Mouse (Mus musculus) cerebral cortex, adult 2 months (tissue): ENCODE data around the gene Exoc4.

ENCODE experiments used
- WGBS: fragments of 180-500 bp; shearing (Covaris S2); methylation state at CpG from one replicate; pipeline ENCODE4 v1.1.7; 2018; 5-methylcytosine and 5-hydroxymethylcytosine counted together

Gene Exoc4

DNA sequence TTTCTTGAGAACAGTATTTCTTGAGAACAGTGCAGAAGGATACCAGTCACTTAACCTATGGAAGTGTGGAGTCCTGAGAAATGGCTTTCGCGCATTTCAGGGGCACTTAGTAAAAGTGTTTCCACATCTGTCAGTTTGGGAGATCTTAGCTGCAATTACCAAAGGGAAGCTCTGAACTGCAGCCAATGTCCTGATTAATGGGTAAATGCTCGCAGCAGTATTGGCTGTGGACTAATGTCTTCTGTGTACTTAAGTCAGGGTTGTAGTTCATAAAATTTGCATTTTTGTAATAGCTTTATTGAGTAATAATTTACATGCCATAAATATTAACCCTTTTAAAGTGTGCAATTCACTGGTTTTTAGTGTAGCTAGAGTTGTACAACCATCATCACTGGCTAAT is 709.4 kb downstream of the Exoc4 start:
- 72% methylated on average over 3 of the region's 3 CpGs for WGBS

DNA sequence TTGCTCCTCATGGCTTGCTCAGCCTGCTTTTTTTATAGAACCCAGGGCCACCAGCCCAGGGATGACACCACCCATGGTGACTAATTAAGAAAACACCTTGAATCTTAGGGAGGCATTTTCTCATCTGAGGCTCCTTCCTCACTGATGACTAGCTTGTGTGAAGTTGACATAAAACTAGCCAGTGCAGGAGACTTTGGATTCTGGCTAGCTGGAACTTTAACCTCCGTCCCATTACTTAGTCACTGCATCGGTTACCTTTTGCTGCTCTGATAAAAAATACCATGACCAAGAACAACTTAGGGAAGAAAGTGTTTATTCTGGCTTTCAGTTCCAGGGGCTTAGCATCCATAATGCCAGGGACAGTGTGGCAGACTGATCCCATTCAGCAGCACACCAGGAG is 711.9 kb downstream of the Exoc4 start:
- WGBS, result 98% methylated on average over 2 of the region's 2 CpGs

DNA sequence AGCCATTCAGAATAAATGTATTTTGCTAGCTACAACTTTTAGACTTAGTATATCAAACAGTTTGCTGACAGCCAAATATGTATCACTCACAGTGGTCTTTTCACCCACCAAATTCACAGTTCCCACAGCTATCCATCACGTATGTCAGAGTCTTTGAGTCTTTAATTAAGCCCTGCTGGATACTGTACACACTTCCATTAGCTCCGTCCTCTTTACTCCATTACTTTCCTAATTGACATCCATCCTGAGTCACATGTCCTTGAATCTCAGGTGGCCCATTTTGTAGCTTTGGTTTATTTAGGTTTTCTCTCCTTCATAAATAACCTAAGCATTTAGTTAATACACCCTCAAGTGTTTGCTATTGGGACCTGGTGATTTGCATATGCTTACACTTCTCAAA is 714.2 kb downstream of the Exoc4 start:
- WGBS, result 88% methylated on average over 2 of the region's 2 CpGs

DNA sequence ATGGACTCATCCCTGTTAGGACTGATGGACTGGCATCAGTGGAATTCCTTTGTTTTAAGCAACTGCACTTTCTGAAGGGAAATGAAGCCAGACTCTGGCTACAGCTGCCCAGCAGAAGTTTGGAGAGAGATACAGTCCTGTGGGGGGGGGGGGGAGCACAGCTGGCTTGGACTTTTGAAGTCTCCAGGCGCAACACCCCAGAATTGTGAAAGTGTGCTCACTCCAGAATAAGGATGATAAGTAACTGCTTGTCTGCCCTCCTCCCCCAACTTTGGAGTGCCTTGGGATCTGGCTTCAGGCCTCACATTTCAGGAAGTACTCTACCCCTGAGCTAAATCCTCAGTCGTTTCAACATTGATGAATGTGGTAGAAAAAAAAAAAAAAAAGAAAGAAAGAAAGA is 716.7 kb downstream of the Exoc4 start:
- WGBS, result 62% methylated on average over 2 of the region's 2 CpGs

DNA sequence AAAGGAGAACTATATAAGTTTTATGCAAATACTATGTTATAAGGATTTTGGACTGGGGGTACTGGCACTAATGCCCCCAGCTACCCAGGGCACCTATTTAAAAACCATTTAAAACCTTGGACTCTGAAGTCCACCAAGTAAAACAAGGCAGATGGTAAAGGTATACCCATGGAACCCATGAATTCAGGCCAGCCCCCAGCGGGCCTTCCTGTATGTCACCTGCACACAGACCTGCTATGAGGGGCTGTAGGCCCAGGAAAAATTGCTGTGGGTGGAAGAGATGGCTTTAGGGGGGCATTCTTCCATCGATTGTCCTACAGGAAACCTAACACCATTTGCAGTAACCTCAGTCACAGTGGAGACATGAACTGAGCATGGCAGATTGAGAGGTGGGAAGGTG is 719.9 kb downstream of the Exoc4 start:
- 74% methylated on average over 2 of the region's 2 CpGs for WGBS

DNA sequence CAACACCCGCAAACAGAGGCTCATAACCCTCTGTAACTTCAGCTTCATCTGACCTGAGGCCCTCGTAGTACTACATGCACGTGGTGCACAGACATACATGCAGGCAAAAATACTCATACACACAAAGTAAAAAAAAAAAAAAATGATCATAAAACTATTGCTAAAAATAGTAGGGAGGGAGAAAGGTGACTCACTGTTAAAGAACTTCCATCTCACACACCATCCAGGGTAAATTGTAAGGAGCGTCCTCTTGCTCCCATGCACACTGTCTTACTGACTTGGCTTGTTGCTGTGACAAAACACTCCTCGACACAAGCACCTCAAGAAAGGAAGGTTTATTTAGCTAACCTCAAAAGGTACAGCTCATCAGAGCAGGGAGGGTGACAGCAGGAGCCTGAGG is 723.9 kb downstream of the Exoc4 start:
- WGBS, result 90% methylated on average over 5 of the region's 5 CpGs

DNA sequence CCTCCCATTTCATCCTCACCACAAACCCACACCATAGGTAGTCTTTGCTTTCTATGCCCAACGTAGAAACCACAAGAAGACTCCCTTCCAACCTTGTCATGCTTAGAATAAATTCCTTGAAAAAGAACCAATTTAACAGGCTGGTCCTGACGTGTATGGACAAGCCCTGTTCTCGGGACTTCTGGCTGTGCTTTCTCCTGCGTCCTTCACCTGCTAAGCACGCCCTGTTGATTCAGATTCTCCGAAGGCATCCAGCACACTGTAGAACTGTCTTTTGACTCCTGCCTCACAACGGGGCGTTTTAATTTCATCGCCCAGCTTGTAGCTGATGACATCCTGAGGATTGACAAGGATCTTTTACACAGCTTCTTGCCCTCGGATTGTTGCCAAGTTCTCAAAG is 727.7 kb downstream of the Exoc4 start:
- 63% methylated on average over 10 of the region's 10 CpGs for WGBS

DNA sequence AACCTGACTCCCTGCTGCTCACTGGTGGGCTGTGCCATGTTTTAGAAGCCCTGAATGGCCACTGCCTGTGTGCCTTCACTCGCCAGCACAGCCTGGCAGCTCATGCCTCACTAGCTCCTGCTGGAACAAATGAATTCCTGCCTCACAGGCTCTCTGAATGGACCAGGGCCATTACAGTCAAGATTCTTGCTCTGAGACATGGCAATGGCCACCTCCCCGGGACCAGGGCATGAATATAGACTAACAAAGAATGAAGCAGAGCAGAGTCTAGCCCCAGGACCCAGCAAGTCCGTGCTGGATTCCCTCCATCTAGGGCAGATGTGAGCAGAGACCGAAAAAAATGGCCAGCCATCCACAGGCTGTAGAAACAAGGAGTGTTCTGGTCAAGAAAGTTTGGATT is 728.6 kb downstream of the Exoc4 start:
- 57% methylated on average over 4 of the region's 4 CpGs for WGBS

DNA sequence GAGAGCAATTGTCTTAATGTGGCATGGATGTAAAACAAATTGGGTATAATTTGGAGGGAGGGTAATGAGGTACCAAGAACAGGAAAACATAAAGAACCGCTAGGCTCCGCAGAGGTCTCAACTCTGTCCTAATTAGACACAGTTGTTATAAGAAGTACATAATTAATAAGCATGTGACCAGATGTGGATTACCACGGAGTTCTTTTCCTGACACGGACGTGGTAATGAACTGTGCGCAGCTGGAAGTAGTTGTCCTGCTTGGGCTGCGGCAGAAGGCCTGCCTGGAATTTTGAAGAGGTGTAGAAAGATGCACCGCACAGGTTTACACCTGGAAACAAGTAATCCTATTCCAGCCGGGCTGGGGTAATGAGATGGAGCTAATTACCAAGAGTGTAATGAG is 729.0 kb downstream of the Exoc4 start:
- WGBS, result 59% methylated on average over 9 of the region's 9 CpGs

DNA sequence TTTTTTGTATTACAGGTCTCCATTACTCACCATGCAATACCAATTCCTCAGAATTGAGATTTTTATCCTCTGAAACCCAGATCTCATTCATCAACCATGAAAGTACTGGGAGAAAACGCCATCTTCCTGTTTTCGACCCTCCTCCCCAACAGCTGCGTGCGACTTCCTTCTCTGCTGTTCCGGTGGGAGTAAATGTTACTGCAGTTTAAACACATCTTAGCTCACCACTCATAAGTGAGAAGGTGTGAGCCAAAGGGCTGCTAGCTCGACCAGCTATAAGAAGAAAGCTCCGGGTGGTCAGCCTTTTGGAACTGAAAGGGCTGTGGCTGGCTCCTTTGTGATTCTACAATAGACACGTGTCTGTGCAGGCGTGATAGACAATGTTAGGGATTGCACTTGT is 733.8 kb downstream of the Exoc4 start:
- 65% methylated on average over 9 of the region's 9 CpGs for WGBS

DNA sequence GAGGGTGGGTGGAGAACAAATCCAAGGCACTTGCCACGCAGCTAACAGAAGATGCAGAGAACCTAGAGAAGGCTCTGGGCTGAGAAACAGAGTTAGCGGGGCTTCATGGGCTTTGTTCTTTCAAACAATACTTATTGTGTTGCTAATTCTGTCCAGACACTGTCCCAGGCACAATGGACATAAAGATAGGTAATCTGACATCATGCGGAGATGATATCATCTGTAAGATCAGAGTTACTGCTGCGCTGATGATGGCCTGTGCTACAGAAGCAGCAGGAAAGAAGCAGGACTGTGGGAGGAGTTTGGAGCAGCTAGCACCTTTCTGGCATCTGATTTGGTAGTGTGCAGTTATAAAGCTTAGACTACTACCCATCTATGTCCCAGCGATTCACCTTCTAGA is 738.2 kb downstream of the Exoc4 start:
- 60% methylated on average over 5 of the region's 5 CpGs for WGBS

DNA sequence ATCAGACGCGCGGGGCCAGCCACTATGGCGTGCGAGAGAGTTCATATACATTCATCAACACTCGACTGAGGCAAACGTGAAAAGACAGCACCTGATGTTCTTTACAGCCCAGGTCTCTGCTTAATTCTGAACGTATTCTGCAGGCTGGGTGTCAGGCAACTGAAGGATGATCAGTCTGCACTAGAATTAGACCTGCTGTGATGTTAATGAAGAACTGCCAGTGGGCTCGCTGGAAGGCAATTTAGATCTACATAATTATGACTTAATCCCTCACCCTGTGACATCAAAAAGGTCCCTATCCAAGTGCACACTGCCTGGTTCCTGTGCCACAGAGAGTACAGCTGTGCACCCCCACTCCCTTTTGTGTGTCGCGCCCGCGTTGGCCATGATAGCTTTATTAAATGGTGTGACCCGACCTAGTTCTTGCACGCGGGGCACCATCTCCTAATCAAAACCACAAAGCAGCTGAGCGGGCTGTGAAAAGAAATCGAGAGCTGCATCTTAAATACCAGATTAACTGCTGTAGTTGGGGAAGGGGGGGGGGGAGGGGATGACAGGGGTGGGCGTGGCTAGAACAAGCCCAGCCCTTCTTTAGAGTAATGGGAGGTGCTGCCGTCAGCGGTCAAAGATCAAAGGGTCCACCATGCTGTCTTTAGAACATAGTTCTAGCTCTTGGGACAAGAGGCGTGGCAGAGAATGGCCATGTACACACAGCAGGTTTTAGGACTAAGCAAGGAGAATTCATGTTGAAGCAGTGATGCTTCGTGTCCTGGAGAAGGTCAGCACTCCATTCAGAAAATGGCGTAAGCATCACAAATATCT is 743.5 kb downstream of the Exoc4 start:
- WGBS, result 31% methylated on average over 24 of the region's 24 CpGs

DNA sequence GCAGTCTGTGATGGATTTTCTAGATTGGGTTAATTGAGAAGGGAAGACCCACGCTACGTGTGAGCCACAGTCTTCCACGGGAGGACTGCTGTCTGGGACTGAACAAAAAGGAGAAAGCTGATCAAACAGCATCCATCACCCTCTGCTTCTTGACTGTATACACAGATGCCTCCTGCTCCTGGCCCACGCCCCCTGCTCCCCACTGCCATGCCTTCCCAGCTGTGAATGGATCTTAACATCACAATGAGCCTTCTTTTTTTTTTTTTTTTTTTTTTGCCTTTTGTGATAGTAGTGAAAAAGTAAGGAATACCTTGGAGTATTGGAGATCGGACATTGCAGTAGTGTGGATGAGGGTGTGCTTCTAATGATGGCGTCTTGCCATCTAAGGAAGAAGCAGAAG is 745.0 kb downstream of the Exoc4 start:
- 90% methylated on average over 6 of the region's 6 CpGs for WGBS

DNA sequence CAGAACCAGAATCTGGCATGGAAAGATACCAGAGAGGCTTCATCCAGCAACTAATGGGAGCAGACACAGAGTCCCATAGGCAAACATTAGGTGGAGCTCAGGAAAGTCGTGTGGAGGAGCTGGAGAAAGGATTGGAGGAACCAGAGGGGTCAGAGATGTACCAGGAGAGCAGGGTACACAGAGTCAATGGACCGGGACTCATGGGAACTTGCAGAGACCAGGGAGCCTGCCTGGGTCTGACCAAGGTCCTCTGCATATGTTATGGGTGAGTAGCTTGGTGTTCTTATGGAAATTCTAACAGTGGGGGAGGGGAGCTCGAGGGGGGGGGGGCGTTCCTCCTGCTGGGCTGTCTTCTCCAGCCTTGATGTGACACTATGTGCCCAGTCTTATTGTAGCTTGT is 749.7 kb downstream of the Exoc4 start:
- 61% methylated on average over 4 of the region's 4 CpGs for WGBS

DNA sequence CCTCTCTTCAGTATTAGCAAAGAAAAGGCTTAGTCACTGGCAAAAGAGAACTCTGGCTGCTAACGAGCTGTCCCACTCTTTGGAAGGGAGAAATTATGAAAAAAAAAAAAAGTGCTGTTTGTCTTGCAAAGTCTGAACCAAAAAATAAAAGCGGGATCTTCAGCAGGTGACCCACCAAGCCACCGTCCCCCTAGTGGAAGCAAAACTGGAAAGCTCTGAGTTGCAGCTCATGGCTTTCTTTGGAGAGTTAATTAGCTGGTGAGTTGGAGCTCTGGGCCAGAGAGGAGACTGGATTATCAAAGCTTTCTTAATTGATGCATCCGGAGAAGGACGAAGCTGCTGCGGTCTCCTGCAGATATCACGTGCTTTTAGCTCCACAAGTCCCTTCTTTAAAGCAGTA is 750.6 kb downstream of the Exoc4 start:
- WGBS, result 59% methylated on average over 7 of the region's 7 CpGs

DNA sequence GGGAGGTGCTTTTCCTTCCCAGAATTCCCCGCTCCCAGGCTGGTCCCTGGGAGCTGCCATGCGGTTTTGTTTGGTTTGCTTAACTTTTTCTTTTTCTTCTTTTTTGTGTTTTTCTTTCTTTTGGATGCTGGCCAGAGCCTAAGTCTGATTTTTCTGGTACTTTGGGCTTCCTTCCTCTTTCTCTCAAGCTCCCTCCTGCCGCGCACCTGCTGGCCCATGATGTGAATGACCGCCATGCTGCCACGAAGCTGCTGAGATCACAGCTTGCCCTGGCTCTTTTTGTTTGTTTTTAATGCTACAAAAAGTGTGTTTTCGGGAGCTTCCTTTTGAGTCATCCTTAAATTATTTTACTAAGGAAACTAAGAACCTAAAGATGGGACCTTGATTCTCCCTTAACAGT is 751.8 kb downstream of the Exoc4 start:
- 77% methylated on average over 7 of the region's 7 CpGs for WGBS

DNA sequence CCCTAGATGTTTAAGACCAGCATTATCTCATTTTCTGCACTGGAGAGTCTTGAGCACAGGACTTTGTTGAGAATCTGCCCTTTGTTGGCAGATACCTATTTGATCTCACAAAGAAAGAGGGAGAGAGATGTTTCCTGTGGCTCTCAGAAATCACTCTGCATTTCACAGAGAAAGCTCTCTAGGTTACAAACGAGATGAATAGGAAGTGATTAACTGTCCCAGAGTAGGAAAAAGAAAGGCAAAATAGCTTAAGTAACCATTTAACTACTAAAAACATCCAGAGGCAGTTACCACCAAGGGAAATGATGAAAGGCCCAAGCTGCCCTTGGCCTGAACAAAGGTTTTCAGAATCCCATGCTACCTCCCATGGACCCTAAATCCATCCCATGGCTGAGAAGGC is 754.1 kb downstream of the Exoc4 start:
- WGBS, result 48% methylated on average over 1 of the region's 1 CpGs

DNA sequence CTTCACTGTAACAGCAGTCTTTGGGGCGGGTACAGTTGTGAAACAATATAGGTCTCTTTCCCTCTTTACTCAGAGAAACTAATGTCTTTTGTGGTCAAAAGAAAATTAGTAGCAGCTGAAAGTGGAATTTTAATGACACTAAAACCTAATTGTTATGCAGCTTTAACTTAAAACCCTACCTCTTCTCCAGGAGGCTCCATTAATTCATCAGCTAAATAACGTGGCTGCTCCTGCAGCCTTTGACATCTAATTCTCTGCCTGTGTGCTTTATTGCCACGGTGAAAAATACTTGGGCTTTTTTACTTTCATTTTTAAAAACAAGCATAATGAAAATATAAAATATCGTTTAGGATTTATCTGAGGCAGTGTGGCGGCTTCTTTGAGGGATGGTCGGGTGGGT is 764.6 kb downstream of the Exoc4 start:
- 74% methylated on average over 6 of the region's 6 CpGs for WGBS
